Mouse (Mus musculus) stomach, postnatal 0 days (tissue): Measurements from ENCODE around the gene Pdhb.

ENCODE experiments used
- CTCF ChIP-seq: IDR thresholded peaks from 2 replicates; pipeline ENCODE4 v1.5.1; 2016; ENCODE audit warnings: antibody characterized with exemption, low read depth, mild to moderate bottlenecking, moderate library complexity
- EP300 ChIP-seq: optimal IDR thresholded peaks from 2 replicates; pipeline ENCODE3; 2016; ENCODE audit warnings: antibody characterized with exemption

DNA sequence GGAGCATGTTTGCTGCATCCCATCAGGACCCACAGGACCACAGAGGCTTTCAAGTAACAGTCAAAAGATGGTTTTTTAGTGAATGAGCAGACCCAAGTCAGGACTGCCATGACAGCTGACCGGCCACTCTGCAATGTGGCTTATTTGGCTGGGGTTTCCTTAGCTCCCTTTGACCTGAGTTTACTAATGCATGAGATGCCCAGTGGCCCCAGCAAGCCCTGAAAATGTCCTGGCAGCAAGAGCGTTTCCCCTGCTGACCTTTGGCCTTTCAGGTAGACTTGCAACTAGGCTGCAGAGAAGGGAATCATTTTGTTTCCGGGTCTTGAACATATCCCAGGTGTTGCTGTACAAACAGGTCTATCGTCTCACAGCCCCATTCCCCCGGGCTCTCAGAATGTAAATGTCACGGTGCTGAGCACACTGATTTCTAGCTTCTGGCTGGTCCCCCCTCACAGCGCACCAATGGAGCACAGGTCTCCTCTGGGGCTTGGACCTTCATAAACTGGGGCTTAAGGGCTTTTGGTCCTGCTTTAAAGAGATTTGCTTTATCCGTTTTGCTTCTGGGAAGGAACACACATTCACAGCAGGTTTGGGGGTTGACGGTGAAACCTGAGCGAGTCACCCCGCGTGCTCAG lies 18.6 kb upstream of the Pdhb start:
- no peak for TF ChIP-seq CTCF
- no peak for TF ChIP-seq EP300
